Mouse (Mus musculus): Measurements from ENCODE around the gene Pex11b. TPM values are rescaled to one million over a fixed set of nuclear protein-coding genes. Genes with fewer than 3 reads are reported as not detected.
A peak's percentile ranks its signal among the peaks of the same experiment; 100 is the strongest.

Gene Pex11b
- polyA plus RNA-seq, 1 experiment = 31.3 TPM

DNA sequence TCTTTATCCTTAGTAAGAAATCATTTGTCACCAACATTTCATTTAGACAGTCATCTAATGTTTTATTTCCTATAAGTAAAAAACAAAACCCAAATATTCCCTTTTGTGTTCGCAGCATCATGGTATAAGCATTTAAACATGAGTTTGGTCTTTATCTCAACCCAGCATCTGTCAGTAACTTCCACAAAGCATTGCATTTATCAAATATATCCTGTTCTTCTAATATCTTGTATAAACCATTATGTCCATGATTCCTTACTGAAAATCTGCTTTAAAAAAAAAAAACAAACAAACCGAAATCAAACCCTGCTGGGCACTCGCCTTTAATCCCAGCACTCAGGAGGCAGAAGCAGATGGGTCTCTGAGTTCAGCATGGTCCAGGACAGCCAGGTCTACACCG, 28.6 kb upstream of the Pex11b start:
- Histone ChIP-seq H3K4me3 (ENCODE audit: insufficient read depth, low read length) (no peak overlapping the region), H3K27ac (ENCODE audit: insufficient read depth, low read length) (no peak overlapping the region)
- no peak for TF ChIP-seq CTCF (IDR thresholded peaks at IDR 0.05; ENCODE audit: borderline replicate concordance, insufficient read depth, low read length)
- TF ChIP-seq POLR2A (IDR thresholded peaks at IDR 0.05; ENCODE audit: low read depth, low read length) = no peak

DNA sequence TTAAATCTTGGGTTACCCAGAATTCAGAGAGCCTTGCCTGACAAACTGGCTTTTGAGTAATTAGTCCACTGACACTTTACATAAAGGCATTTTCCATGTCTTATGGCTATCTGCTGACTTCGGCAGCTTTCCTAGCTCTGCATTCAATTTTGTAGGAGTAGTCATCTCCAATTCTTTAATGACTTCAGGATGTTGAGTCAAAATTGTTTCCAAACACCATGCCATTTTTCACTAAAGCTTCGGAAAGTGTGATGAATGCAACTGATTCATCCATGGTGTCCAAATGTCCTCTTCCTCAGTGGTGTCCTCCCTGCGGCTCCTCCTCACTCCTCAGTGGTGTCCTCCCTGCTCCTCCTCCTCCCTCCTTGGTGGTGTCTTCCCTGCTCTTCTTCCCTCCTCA, 17.2 kb upstream of the Pex11b start:
- TF ChIP-seq CTCF (IDR thresholded peaks at IDR 0.05; ENCODE audit: borderline replicate concordance, insufficient read depth, low read length) (no peak), POLR2A (IDR thresholded peaks at IDR 0.05; ENCODE audit: low read depth, low read length) (no peak)
- H3K4me3 ChIP-seq (ENCODE audit: insufficient read depth, low read length) = no peak overlapping the region
- no peaks in the 10 kb centered on the region for H3K4me1 ChIP-seq (ENCODE audit: control insufficient read depth, insufficient read depth, low read length)
- H3K27ac ChIP-seq (ENCODE audit: insufficient read depth, low read length) = peak overlapping the region; percentile 32; the same call in 1 of the 2 replicates

More for the DNA sequence above, 28.6 kb upstream of the Pex11b start:
- H3K4me1 ChIP-seq (ENCODE audit: control insufficient read depth, insufficient read depth, low read length) = peaks cover 7% of the 10 kb centered on the region; the same call in 1 of the 2 replicates

DNA sequence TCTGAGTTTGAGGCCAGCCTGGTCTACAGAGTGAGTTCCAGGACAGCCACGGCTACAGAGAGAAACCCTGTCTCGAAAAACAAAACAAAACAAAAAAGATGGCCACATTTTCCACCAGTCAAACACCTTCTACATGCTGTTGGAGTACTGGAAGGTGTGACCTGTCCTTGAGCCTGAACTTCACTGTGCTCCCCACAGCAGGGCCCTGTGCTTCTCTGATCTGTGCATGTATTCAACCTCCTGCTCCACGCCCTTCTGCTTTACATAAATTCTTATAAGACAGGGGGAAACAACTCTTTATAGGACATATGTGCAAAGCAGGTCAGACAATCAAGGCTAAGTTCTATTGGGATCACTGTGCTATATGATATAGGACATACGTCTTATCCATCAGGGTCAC, 12.0 kb upstream of the Pex11b start:
- TF ChIP-seq CTCF (IDR thresholded peaks at IDR 0.05; ENCODE audit: borderline replicate concordance, insufficient read depth, low read length) = no peak
- no peak for TF ChIP-seq POLR2A (IDR thresholded peaks at IDR 0.05; ENCODE audit: low read depth, low read length)
- H3K4me3 ChIP-seq (ENCODE audit: insufficient read depth, low read length) = no peak overlapping the region

DNA sequence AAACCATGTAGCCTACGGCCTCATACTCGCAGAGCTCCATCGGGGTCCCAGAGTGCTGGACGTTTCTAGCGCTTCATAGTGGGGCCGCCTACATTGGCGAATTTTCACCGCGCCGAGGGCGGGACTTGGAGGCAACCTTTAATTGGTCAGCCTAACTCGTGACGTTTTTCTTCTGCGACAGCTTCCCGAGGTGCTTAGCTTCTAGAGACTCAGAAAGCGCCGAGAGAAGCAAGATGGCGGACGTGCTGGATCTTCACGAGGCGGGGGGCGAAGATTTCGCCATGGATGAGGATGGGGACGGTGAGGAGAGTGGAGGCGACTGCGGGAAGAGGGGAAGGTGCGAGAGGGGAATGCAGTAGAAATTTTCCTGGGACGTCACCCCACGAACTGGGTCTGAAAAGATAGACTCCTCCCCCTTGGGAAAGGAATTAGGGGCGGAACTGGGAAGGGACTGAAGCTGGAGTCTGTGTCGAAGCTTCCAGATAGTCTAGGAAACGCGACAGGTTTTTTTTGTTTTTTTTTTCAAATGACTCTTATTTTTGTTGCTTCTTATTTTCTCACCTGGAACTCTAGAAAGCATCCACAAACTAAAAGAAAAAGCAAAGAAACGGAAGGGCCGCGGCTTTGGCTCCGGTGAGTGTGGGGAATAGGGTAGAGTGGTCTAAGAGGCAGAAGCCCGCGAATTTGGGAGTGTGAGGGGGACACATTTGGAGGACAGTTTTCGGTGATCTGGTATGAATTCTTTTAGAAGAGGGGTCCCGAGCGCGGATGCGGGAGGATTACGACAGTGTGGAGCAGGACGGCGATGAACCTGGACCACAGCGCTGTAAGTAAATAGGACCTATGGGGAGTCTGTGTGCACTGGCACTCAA, 5.2 kb upstream of the Pex11b start, which contains the start of gene Rbm8a:
Rbm8a (plus strand) TSS at position 205 of the 872 bp plus-strand sequence.
- H3K4me3 ChIP-seq (ENCODE audit: insufficient read depth, low read length) = peak within 1 kb of the TSS; percentile 62
- H3K27ac ChIP-seq (ENCODE audit: insufficient read depth, low read length) = peak within 1 kb of the TSS; percentile 35
- TF ChIP-seq POLR2A (IDR thresholded peaks at IDR 0.05; ENCODE audit: low read depth, low read length) (peak; percentile 85), CTCF (IDR thresholded peaks at IDR 0.05; ENCODE audit: borderline replicate concordance, insufficient read depth, low read length) (no peak)
- no peaks in the 10 kb centered on the region for H3K4me1 ChIP-seq (ENCODE audit: control insufficient read depth, insufficient read depth, low read length)

More for the DNA sequence above, 12.0 kb upstream of the Pex11b start:
- H3K4me1 ChIP-seq (ENCODE audit: control insufficient read depth, insufficient read depth, low read length) = no peaks in the 10 kb centered on the region
- H3K27ac ChIP-seq (ENCODE audit: insufficient read depth, low read length) = no peak overlapping the region

DNA sequence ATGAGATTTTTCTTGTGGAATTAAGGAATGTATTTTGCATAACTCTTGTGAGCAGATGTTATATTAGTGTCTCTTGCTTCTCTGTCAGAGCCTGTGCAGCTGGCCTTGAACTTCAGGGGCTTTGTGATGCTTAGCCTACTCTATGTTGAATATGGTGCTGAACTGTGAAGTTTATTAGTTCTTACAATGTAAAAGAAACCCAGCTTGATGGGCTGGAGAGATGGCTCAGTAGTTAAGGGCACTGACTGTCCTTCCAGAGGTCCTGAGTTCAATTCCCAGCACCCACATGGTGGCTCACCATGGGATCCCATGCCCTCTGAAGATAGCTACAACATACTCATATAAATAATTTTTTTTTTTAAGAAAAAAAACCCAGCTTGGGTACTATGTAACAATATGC, 3.1 kb upstream of the Pex11b start:
- no peak overlapping the region for H3K27ac ChIP-seq (ENCODE audit: insufficient read depth, low read length)
- TF ChIP-seq POLR2A (IDR thresholded peaks at IDR 0.05; ENCODE audit: low read depth, low read length) (no peak), CTCF (IDR thresholded peaks at IDR 0.05; ENCODE audit: borderline replicate concordance, insufficient read depth, low read length) (no peak)
- H3K4me1 ChIP-seq (ENCODE audit: control insufficient read depth, insufficient read depth, low read length) = no peaks in the 10 kb centered on the region
- H3K4me3 ChIP-seq (ENCODE audit: insufficient read depth, low read length) = no peak overlapping the region

DNA sequence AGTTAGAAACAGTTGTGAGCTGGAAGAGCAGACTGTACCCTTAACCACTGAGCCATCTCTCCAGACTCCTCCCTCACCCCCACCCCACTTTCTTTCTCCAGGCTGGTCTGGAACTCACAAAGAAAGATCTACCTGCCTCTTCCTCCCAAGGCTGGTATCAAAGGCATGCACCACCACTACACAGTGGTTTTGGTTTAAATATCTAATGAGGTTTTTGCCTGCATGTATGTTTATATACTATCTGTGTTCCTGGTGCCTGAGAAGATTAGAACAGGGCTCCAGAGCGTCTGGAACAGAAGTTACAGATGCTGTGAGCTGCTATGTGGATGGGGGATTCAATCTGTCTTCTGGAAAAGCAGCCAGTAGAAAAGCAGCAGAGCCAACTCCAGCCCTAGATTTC, 1.2 kb upstream of the Pex11b start:
- no peak overlapping the region for H3K4me3 ChIP-seq (ENCODE audit: insufficient read depth, low read length)
- H3K4me1 ChIP-seq (ENCODE audit: control insufficient read depth, insufficient read depth, low read length) = no peaks in the 10 kb centered on the region
- no peak for TF ChIP-seq CTCF (IDR thresholded peaks at IDR 0.05; ENCODE audit: borderline replicate concordance, insufficient read depth, low read length)
- no peak overlapping the region for H3K27ac ChIP-seq (ENCODE audit: insufficient read depth, low read length)

DNA sequence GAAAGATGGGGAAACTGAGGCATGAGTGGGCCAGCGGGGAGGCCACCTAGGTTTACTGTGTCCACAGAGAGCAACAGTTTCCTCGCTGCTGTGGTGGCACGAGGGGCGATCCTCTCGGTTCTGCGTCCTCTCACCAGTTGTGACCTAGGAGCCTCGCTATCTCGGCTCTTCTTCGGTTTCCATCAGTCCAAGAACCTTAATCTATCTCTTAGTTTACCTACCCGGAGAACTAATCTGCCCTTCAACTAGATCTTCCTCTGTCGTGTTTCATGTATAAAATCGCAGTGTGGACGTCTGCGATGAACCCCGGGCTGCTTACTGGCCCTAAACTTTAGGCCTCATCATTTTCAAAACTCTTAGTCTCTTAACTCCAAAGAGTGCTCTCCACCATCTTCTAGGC, 730 bp downstream of the Pex11b start:
- no peaks in the 10 kb centered on the region for H3K4me1 ChIP-seq (ENCODE audit: control insufficient read depth, insufficient read depth, low read length)
- peak overlapping the region; percentile 42; the same call in 1 of the 2 replicates for H3K27ac ChIP-seq (ENCODE audit: insufficient read depth, low read length)
- no peak for TF ChIP-seq POLR2A (IDR thresholded peaks at IDR 0.05; ENCODE audit: low read depth, low read length)
- H3K4me3 ChIP-seq (ENCODE audit: insufficient read depth, low read length) = peak overlapping the region; percentile 64

DNA sequence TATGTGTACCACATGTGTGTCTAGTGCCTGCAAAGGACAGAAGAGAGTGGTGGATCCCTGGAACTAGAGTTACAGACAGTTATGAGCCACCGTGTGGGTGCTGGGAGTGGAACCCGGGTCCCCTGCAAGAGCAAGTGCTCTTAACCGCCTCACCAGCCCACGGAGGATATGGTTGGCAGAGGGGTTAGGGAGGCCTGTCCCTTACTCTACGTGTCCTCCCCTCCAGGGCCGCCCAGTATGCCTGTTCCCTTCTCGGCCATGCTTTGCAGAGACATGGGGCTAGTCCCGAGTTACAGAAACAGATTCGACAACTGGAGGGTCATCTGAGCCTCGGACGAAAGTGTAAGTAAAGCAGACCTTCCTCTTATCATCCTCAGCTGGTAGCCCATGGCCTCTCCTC, 1.3 kb downstream of the Pex11b start:
- no peaks in the 10 kb centered on the region for H3K4me1 ChIP-seq (ENCODE audit: control insufficient read depth, insufficient read depth, low read length)
- H3K4me3 ChIP-seq (ENCODE audit: insufficient read depth, low read length) = peak overlapping the region; percentile 64
- TF ChIP-seq CTCF (IDR thresholded peaks at IDR 0.05; ENCODE audit: borderline replicate concordance, insufficient read depth, low read length) (no peak), POLR2A (IDR thresholded peaks at IDR 0.05; ENCODE audit: low read depth, low read length) (no peak)
- no peak overlapping the region for H3K27ac ChIP-seq (ENCODE audit: insufficient read depth, low read length)

DNA sequence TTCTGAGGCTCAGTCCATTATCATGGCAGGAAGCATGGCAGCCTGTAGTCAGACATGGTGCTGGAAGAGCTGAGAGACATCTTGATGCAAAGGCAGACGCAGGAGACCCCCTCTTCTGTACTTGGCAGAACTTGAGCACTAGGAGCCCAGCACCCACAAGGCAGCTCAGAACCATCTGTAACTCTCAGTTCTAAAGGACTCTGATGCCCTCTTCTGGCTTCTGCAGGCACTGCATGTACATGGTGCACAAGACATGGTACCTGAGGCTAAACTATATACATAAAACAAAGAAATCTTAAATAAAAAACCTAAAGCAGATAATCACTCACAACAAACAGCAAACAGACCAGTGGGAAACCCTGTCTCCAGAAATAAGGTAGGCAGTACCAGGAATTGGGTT, 4.0 kb downstream of the Pex11b start:
- peak; percentile 37; the same call in 1 of the 2 replicates for TF ChIP-seq CTCF (IDR thresholded peaks at IDR 0.05; ENCODE audit: borderline replicate concordance, insufficient read depth, low read length)
- no peak for TF ChIP-seq POLR2A (IDR thresholded peaks at IDR 0.05; ENCODE audit: low read depth, low read length)

DNA sequence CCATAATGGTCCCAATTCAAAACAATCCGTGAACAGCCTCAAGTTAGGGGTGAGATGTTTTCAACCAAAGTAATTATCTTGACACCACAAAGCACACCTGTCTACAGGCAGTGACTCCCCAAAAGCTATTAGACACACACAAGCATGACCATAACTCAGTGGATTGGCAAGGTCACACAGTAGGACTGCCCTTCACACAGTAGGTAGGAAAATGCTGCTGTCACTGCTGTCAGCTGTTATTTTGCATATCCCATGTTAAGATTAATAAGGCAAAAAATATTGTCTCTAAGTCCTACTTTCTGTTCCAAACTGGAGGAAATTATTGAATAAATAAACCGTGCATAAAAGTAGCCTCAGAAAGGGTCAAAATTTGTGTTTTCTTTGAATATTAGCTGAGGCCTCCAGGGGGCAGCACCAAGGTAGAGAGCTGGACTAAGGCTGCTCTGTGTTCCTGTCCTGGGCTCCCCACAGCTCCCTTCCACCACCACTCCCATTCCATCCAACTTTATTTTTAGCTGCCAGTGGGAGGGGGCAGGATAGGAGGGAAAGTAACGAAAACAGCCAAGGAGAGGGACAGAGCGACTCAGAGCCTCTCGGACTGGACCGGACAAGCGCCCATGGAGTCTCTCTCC, 10.0 kb downstream of the Pex11b start, which contains the start of gene Itga10:
Itga10 (plus strand) TSS at position 567 of the 632 bp plus-strand sequence.
- Histone ChIP-seq H3K4me3 (ENCODE audit: insufficient read depth, low read length) (no peak within 1 kb of the TSS), H3K27ac (ENCODE audit: insufficient read depth, low read length) (no peak within 1 kb of the TSS), H3K4me1 (ENCODE audit: control insufficient read depth, insufficient read depth, low read length) (no peaks in the 10 kb centered on the region)
- TF ChIP-seq CTCF (IDR thresholded peaks at IDR 0.05; ENCODE audit: borderline replicate concordance, insufficient read depth, low read length) = 0 out of 2 replicates have a peak, but pooled peaks have one; percentile 24
- no peak for TF ChIP-seq POLR2A (IDR thresholded peaks at IDR 0.05; ENCODE audit: low read depth, low read length)

More for the DNA sequence above, 4.0 kb downstream of the Pex11b start:
- no peaks in the 10 kb centered on the region for H3K4me1 ChIP-seq (ENCODE audit: control insufficient read depth, insufficient read depth, low read length)
- H3K4me3 ChIP-seq (ENCODE audit: insufficient read depth, low read length) = no peak overlapping the region
- H3K27ac ChIP-seq (ENCODE audit: insufficient read depth, low read length) = no peak overlapping the region

All from embryonic fibroblast, embryonic 13.5 days (primary cell).